Mouse (Mus musculus) midbrain, embryonic 11.5 days (tissue): ENCODE data around the gene Helz. TPM values are rescaled to one million over a fixed set of nuclear protein-coding genes. Genes with fewer than 3 reads are reported as not detected.

Source experiments
- ATAC-seq: fragments of 200-750 bp; cut with Nextera tagmentation; 2 replicates; pipeline ENCODE4 v1.8.0; 2017; ENCODE audit warnings: moderate TSS enrichment, moderate library complexity; ENCODE audit not compliant: low FRiP score
- DNase-seq: peaks from one replicate; pipeline ENCODE4 v3.0.0; 2015; ENCODE audit warnings: low spot score; ENCODE audit errors: missing footprints
- H3K27ac ChIP-seq: fragments of 300-500 bp; sonication (generic); 2 replicates; pipeline ENCODE4 v1.5.1; 2014; ENCODE audit warnings: low read depth, low read length
- H3K27me3 ChIP-seq: fragments of 300-500 bp; sonication (generic); 2 replicates; pipeline ENCODE4 v1.6.1; 2014; ENCODE audit warnings: mild to moderate bottlenecking, low read length, moderate library complexity, mixed read lengths; ENCODE audit not compliant: control insufficient read depth, insufficient read depth
- H3K36me3 ChIP-seq: fragments of 300-500 bp; sonication (generic); 2 replicates; pipeline ENCODE4 v1.6.1; 2014; ENCODE audit warnings: mild to moderate bottlenecking, low read length, moderate library complexity, mixed read lengths; ENCODE audit not compliant: control insufficient read depth, insufficient read depth
- H3K4me1 ChIP-seq: fragments of 300-500 bp; sonication (generic); 2 replicates; pipeline ENCODE4 v1.6.1; 2014; ENCODE audit warnings: low read length; ENCODE audit not compliant: control insufficient read depth, insufficient read depth
- H3K4me2 ChIP-seq: fragments of 300-500 bp; sonication (generic); 2 replicates; pipeline ENCODE4 v1.6.1; 2014; ENCODE audit warnings: mild to moderate bottlenecking, moderate library complexity
- H3K4me3 ChIP-seq: fragments of 300-500 bp; sonication (generic); 2 replicates; pipeline ENCODE4 v1.5.1; 2014; ENCODE audit warnings: low read depth, low read length
- H3K9ac ChIP-seq: fragments of 300-500 bp; sonication (generic); 2 replicates; pipeline ENCODE4 v1.6.1; 2014; ENCODE audit warnings: low read length
- H3K9me3 ChIP-seq: fragments of 300-500 bp; sonication (generic); 2 replicates; pipeline ENCODE4 v1.6.1; 2016; ENCODE audit warnings: low read length; ENCODE audit not compliant: control insufficient read depth
- WGBS: fragments of 180-500 bp; shearing (Covaris S2); extraction: QIAGEN DNeasy Blood & Tissue Kit; methylation state at CpG from one replicate; pipeline ENCODE4 v1.1.7; 2014; 5-methylcytosine and 5-hydroxymethylcytosine counted together
- polyA plus RNA-seq: library from polyadenylated mRNA; unstranded; fragments of >200 nt; fragmentation: Nextera tagmentation; extraction: Ambion mirVana; gene quantifications from 2 replicates; pipeline ENCODE4 v1.2.1, GENCODE M21; 2014

Helz gene
- polyA plus RNA-seq, 1 experiment from 2014 or later: 18.3 TPM

- H3K27ac ChIP-seq: no peak overlapping the region
- no peak overlapping the region for H3K4me3 ChIP-seq
- no peaks in the 10 kb centered on the region for H3K36me3 ChIP-seq
- no peak overlapping the region for H3K9ac ChIP-seq
- DNase-seq: no peak
- no peak overlapping the region for H3K4me2 ChIP-seq
- no peaks in the 10 kb centered on the region for H3K27me3 ChIP-seq
- no peak for ATAC-seq
- WGBS: 87% methylated on average over 13 of the region's 13 CpGs
- no peaks in the 10 kb centered on the region for H3K9me3 ChIP-seq
- H3K4me1 ChIP-seq: no peaks in the 10 kb centered on the region
These were observed 180.5 kb downstream of the Helz start for GRCm38 (mm10) chr11:107728073-107728863.

- Histone ChIP-seq H3K9me3 (no peaks in the 10 kb centered on the region), H3K36me3 (peaks cover 1% of the 10 kb centered on the region), H3K9ac (no peak overlapping the region), H3K4me3 (no peak overlapping the region), H3K27me3 (no peaks in the 10 kb centered on the region), H3K4me2 (no peak overlapping the region), H3K27ac (no peak overlapping the region), H3K4me1 (no peaks in the 10 kb centered on the region)
- no peak for DNase-seq
- no peak for ATAC-seq
- WGBS: 88% methylated on average over 7 of the region's 7 CpGs
These were observed 181.4 kb downstream of the Helz start for GRCm38 (mm10) chr11:107729141-107729540.

- no peaks in the 10 kb centered on the region for H3K27me3 ChIP-seq
- no peak overlapping the region for H3K27ac ChIP-seq
- no peaks in the 10 kb centered on the region for H3K4me1 ChIP-seq
- no peak overlapping the region for H3K4me3 ChIP-seq
- ATAC-seq: no peak
- no peak overlapping the region for H3K4me2 ChIP-seq
- 83% methylated on average over 4 of the region's 4 CpGs for WGBS
- DNase-seq: no peak
- H3K36me3 ChIP-seq: peaks cover 12% of the 10 kb centered on the region
- no peak overlapping the region for H3K9ac ChIP-seq
- no peaks in the 10 kb centered on the region for H3K9me3 ChIP-seq
These were observed 183.2 kb downstream of the Helz start for GRCm38 (mm10) chr11:107730940-107731339.

- Histone ChIP-seq H3K27me3 (no peaks in the 10 kb centered on the region), H3K9ac (no peak overlapping the region), H3K4me3 (no peak overlapping the region), H3K36me3 (peaks cover 12% of the 10 kb centered on the region), H3K4me2 (no peak overlapping the region), H3K9me3 (no peaks in the 10 kb centered on the region), H3K27ac (no peak overlapping the region), H3K4me1 (no peaks in the 10 kb centered on the region)
- ATAC-seq (no peak), DNase-seq (no peak)
- 86% methylated on average over 5 of the region's 5 CpGs for WGBS
These were observed 183.8 kb downstream of the Helz start for GRCm38 (mm10) chr11:107731498-107731897.

GRCm38 (mm10) chr11:107734133-107734532 lies 186.4 kb downstream of the Helz start:
- Histone ChIP-seq H3K4me1 (no peaks in the 10 kb centered on the region), H3K27ac (no peak overlapping the region), H3K4me3 (no peak overlapping the region), H3K4me2 (no peak overlapping the region), H3K36me3 (peaks cover 12% of the 10 kb centered on the region), H3K9ac (no peak overlapping the region), H3K9me3 (no peaks in the 10 kb centered on the region), H3K27me3 (no peaks in the 10 kb centered on the region)
- no peak for ATAC-seq
- 86% methylated on average over 7 of the region's 7 CpGs for whole genome bisulfite sequencing
- no peak for DNase-seq

GRCm38 (mm10) chr11:107737886-107738285 lies 190.2 kb downstream of the Helz start:
- Histone ChIP-seq H3K9me3 (no peaks in the 10 kb centered on the region), H3K9ac (no peak overlapping the region), H3K4me3 (no peak overlapping the region), H3K27ac (no peak overlapping the region), H3K4me1 (peaks cover 2% of the 10 kb centered on the region; the same call in 1 of the 2 replicates), H3K4me2 (no peak overlapping the region), H3K36me3 (peaks cover 12% of the 10 kb centered on the region), H3K27me3 (no peaks in the 10 kb centered on the region)
- ATAC-seq: no peak
- WGBS: 90% methylated on average over 6 of the region's 6 CpGs
- no peak for DNase-seq

GRCm38 (mm10) chr11:107738418-107739099 lies 190.8 kb downstream of the Helz start:
- H3K27me3 ChIP-seq: no peaks in the 10 kb centered on the region
- no peak overlapping the region for H3K4me2 ChIP-seq
- H3K36me3 ChIP-seq: peaks cover 12% of the 10 kb centered on the region
- no peak for ATAC-seq
- H3K9me3 ChIP-seq: no peaks in the 10 kb centered on the region
- H3K9ac ChIP-seq: no peak overlapping the region
- WGBS: 87% methylated on average over 20 of the region's 20 CpGs
- H3K4me3 ChIP-seq: no peak overlapping the region
- H3K27ac ChIP-seq: no peak overlapping the region
- DNase-seq: no peak
- H3K4me1 ChIP-seq: peaks cover 2% of the 10 kb centered on the region; the same call in 1 of the 2 replicates

GRCm38 (mm10) chr11:107743100-107743499 lies 195.4 kb downstream of the Helz start:
- Histone ChIP-seq H3K4me1 (peaks cover 2% of the 10 kb centered on the region; the same call in 1 of the 2 replicates), H3K27ac (no peak overlapping the region)

More at GRCm38 (mm10) chr11:107743100-107743499, 195.4 kb downstream of the Helz start:
- DNase-seq: no peak
- WGBS: 93% methylated on average over 3 of the region's 3 CpGs
- ATAC-seq: no peak
- H3K27me3 ChIP-seq: no peaks in the 10 kb centered on the region
- H3K9ac ChIP-seq: no peak overlapping the region
- H3K36me3 ChIP-seq: no peaks in the 10 kb centered on the region
- no peaks in the 10 kb centered on the region for H3K9me3 ChIP-seq
- no peak overlapping the region for H3K4me2 ChIP-seq
- no peak overlapping the region for H3K4me3 ChIP-seq
